Mouse (Mus musculus): ENCODE results near the gene Actn4. TPM values are rescaled to one million over a fixed set of nuclear protein-coding genes. Genes with fewer than 3 reads are reported as not detected.
"Not testable (repeated sequence)": the region's sequence is repeated elsewhere in the genome, so short reads cannot be mapped to it uniquely, and the experiment has no call there.

Gene Actn4
- total RNA-seq, 4 experiments from 2014 or later: 57.8 to 82.0 (median 75.8) TPM

DNA sequence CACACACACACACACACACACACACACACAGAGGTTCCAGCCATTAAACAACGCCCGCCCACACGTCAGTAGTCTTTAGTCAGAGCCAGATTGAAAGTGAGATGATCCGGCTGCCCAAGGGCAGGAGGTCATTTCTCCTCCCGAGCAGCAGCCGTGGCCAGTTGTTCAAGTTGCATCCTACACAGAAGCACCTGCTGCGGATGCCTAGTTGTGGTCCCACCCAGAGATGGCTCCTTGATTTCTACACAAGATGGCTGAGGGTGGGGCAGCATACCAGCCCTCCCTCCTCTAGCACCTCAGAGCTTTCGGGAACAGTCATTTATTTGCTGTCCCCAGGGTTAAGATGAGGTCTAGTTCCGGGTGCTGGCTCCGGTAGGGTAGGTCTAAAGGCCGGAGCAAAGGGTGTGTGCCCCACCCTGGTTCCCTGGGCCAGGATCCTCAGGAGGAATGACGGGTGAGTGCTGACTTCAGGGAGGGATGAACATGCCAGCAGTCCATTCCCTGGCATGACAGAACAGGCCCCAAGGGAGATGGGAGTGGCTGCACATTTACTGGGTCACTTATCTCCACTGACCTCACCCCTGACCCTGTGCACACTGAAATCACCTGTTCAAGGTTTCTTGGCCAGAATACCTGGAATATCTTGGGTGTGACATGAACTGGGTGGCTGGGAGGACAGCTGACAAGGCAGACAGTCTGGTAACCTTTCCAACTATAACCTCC is 7.7 kb upstream of the Actn4 start:
- DNase-seq (ENCODE audit: low spot score): no peak

DNA sequence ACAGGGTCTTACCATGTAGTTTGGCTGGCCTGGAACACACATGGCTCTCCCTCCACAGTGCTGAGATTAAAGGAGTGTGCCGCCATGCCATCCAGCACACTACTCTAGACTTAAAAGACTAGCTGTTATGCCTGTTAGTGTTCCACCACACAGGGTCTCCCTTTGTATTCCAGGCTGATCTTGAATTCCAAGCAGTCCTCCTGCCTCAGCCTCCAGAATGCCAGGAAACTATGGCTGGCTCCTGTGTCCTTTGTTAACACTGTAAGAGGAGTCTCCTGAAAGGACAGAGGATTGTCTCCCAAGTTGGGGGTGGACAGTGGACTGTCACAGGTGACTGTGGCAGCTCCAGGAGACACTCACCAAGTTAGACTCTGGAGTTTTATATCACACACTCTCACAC is 7.1 kb upstream of the Actn4 start:
- no peak for DNase-seq (ENCODE audit: low spot score)

DNA sequence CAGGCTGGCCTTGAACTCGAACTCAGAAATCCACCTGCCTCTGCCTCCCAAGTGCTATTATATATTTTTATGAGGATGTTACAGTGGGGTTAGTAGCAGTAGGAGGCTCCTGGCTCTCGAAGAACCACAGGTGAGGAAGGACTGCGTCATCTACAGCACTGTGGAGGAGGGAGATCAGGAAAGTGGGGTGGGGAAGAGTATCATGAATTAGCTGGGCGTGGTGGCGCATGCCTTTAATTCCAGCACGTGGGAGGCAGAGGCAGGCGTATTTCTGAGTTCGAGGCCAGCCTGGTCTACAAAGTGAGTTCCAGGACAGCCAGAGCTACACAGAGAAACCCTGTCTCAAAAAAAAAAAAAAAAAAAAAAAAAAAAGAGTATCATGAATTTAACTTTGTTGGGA is 6.0 kb upstream of the Actn4 start:
- not testable (repeated sequence) for DNase-seq (ENCODE audit: low spot score)

DNA sequence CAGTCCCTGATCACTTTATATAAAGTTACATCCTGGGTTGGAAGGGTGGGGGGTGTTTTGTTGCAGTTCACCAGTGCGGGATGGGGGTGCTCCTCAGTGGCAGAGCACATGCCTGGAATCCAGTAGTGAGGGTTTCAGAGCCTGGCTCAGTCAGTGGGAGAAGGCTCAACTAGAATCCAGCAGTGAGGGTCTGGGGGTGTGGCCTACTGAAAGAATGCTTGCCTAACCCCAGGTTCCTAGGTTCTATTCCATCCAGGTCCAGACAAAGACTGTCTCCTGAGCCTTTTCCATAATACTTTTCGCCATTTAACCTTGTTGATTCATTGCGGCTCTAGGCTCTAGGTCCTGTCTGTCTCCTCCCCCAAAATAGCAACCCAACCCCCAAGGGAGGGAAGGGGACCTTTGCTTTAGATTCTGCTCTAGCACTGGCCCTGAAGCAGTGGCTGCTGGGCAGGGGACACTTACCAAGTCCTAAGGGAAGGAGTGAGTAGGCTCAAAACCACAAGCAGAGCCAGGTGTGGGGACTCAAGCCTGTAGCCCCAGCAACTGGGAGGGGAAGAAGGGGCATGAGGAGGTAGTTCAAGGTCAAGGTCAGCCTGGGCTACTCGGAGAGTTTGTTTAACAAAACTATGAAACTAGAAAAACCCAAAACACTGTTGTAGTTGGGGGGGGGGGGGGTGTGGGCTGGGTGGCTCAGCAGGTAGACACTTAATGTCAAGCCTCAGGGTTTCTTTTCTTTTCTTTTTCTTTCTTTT is 4.8 kb upstream of the Actn4 start:
- DNase-seq (ENCODE audit: low spot score): no peak

DNA sequence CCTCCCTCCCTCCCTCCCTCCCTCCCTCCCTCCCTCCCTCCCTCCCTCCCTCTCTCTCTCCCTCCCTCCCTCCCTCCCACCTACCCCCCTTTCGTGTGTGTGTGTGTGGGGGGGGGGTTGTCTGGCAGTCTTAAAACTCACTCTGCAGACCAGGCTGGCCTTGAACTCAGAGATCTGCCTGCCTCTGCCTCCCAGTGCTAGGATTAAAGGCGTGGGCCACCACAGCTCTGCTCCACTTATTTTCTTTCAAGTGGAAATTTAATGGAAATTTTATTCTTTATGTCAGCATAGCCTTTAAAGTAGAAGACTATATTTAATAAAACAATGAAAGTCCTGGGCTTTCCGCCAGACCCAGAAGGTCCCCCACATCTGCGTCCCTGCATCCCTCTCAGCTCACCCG is 4.0 kb upstream of the Actn4 start:
- no peak for DNase-seq (ENCODE audit: low spot score)

DNA sequence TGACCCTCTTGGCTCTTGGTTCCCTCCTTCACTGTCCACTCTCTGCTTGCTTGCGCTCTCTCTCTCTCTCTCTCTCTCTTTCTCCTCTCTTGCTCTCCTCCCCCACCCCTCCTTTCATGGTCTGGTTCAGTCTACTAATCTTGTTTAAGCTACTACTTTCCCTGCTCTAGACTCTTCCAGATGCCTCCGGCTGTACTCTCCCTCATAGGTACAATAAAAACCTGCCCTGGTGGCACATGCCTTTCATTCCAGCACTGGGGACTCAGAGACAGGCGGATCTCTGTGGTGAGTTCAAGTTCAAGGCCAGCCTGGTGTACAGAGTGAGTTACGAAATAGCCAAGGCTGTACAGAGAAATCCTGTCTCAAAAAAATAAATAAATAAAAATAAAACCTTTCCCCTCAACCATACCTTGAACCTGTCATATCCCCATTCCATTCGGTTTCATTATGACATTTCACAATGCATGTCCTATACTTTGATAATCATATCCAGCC is 3.3 kb upstream of the Actn4 start:
- DNase-seq (ENCODE audit: low spot score): no peak

DNA sequence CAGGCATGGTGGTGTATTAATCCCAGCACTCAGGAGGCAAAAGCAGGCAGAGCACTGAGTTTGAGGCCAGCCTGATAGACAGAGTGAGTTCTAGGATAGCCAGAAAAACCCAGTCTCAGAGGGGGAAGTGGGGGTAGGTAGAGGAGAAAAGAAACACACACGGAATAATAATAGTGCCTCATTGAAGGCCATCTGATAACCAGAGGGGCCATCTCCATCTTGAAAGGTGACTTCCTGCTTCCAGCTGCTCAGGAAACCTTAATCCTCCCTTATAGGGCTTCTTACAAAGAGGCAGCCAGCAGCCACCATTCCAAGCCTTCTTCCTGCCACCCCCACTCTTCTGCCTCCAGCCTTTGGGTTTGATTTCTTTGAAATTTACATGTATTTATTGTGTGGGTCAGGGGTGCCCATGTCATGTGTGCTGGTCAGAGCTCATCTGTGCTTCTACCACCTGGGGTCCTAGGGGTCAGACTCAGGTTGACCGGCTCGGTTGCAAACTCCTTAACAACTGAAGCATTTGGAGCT is 1.3 kb upstream of the Actn4 start:
- DNase-seq (ENCODE audit: low spot score): no peak

DNA sequence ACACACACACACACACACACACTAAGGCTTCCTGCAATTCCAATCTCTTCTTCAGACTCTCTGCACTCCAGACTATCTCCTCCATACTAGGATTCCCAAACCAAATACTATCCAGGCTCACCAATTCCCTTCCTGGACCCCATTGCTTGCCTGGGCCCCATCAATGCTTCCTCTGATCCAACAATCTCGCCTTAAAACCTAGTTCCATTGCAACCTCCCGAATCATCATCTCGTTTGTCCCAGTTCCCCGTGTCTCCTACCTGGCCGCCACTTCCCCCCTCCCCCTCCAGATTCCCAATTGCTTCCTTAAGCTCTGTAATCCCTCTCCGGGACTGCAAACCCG is 585 bp downstream of the Actn4 start:
- DNase-seq (ENCODE audit: low spot score): no peak

DNA sequence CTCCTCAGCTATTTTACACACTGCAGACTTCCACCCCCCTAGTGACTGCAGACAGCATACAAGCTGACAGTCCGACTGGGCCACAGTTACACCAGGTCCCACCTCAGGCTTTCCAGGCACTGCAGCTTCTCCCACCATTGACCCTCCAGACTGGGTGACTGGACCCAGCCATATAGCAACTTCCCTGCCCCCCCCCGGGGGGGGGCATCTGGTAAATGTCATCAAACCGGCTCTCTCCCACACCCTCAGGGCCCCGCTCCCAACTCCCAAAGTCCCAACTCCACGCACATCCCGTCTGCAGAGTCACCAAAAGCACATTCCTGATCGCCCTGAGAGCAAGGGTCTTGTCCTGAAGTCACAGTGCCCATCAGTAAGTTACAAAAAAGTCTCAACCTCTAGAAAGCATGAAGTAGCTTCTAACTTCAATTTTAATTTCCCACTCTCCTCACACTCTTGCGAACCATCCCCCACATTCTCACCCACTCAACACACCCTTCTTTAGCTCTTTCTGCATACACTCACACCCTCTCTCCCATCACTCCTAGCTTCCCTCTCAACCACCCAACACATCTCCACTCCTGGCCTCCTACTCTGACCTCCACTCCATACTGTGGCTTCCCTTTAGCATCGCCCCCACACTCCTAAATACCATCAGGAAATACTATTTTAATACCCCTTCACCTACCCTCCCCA is 1.6 kb downstream of the Actn4 start:
- no peak for DNase-seq (ENCODE audit: low spot score)

DNA sequence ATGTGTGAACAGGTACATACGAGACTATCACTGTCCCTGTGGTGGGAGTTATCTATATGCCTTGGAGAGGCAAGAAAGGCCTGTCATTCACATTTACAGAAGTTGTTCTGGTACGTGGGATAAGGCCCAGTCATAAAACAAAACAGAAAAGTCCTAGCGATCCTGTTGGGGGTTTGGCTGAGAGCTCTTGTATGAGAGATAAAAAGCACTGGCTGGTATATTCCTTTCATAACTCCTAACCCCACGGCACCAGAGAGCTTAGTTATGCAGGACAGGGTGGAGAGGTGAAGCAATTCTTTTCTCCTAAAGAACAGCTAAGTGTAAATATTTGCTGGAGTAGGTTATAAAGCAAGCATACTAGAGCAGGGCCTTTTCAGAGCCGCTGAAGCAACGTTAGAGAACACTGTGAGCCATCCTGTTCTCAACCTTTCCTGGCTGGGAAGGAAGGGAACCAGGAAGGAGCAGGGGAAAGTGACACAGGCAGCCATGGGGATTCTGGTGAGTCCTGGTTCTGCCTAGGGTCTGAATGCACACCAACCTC is 2.6 kb downstream of the Actn4 start:
- no peak for DNase-seq (ENCODE audit: low spot score)

DNA sequence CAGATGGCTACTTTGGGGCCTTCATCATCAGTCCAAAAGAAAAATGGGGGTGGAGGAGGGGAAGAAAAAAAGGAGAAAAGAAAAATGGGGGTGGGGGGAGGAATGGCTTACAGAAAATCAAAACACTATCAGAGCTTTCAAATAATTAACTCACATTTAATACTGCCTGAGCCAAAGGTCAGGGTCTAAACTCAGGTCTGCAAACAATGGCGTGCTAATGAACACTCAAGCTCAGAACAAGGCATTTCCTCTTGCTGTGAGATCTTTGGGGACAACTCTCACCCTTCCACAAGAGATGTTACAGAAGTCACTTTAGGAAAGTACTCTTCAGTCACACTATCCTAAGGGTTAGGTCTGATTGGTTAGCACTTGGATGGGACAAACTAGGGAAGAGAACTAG is 3.4 kb downstream of the Actn4 start:
- no peak for DNase-seq (ENCODE audit: low spot score)

DNA sequence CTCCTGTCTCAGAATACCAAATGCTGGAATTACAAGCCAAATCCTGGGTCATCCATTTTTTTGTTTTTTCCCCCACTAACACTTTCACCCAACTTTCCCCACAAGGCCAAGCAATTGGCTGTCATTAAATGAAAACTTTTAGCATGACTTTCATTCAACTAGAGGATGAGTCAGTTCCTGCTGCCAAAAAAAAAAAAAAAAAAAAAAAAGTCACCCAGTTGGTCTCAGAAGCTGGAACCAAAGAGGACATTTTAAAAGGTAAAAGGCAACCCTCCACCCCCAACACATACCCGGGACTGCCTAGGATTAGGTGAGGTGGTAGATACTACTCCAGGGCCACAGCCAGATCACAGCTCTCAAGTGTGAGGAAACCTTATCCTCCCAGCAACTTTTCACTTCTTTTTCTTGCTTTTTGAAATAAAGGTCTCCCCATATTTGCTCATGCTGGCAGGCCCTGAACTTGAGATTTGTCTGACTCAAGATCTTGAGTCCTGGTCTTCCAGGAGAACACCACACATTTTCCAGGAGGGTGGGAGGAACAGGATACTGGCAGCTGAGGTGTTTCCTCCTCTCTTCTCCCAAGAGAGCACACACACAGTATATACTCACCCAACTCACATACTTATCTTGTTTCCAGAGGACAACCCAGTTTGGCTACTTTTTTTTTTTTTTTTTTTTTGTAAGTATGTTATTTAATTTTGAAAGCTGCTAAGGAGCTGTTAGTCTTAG is 4.0 kb downstream of the Actn4 start:
- DNase-seq (ENCODE audit: low spot score): no peak

DNA sequence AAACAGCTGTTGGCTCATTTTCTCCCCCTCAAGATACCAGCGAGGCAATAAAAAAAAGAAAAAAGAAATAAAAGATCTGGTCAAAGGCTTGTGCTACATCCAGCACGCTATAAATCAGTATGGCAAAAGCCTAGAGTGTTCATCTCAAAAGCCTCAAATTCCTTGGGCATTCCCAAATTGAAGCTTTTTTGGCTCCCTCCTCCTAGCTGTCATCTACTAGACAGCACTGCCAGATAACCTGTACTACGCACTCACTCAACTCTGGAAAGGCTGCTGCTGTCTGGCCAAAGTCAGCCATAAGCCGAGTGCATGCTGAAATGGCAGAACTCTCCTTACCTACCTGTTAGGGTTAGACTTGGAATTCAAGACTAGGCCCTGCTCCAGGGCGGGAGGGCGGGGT is 4.9 kb downstream of the Actn4 start:
- DNase-seq (ENCODE audit: low spot score): no peak

DNA sequence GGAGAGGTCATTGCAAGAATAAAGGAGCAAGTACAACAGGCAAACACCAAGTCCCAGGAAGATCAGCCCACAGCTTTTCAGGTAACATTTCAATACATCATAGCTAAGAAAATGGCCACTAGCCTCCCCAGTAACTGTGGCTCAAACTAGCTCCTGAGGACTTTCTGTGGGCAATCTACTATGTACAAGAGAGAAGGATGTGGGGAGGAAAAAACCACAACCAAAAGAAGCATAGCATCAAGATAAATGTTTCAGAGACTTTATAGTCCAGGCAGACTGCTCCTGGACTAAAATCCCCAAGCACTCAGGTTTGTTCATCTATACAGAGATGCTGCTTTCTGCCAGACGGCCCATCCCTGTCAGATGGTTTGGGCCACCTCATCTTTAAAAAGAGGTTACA is 5.9 kb downstream of the Actn4 start:
- DNase-seq (ENCODE audit: low spot score): no peak

DNA sequence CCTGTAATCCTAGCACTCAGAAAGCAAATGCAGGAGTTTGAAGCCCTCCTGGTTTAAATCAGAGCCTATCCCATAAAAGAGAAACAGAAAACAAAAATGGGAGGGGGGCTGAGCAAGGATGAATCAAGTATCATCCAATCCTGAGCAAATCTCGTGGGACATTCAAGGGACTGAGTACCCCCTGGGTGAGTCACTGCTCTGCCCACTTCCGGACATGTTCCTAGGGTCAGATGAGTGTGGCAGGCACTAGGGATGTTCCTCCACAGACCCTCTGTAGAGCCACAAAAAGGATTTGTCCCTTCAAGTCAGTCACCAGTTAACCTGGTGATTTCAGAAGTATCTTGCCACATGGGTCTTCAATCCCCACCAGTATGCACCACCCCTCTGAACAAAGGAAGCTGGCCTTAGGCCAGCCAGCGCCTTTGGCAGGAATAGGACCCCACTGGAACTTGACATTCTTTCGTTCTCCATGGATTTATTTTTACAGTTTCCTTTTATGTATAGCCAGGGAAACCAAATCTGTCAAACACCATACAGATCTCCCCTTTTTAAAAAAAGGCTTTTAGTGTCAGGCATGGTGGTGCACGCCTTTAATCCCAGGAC is 6.7 kb downstream of the Actn4 start:
- no peak for DNase-seq (ENCODE audit: low spot score)

DNA sequence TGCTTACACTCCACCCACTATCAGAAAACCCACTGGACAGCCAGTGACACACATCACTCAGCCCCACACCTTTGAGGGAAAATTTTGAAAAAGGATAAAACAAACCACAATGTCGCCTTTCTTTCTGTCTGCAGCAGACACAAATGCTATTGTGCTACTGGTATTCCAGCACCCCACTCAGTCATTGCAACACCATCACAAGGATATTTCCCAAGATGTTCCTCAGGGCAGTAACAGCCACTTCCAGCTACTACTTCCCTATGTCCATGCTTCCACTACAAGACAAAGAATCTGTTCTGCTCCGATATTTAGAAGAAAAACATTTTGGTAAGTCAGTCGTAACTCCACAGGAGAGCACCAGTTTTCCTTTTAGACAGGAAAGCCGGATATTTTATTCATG is 7.4 kb downstream of the Actn4 start:
- DNase-seq (ENCODE audit: low spot score): no peak

DNA sequence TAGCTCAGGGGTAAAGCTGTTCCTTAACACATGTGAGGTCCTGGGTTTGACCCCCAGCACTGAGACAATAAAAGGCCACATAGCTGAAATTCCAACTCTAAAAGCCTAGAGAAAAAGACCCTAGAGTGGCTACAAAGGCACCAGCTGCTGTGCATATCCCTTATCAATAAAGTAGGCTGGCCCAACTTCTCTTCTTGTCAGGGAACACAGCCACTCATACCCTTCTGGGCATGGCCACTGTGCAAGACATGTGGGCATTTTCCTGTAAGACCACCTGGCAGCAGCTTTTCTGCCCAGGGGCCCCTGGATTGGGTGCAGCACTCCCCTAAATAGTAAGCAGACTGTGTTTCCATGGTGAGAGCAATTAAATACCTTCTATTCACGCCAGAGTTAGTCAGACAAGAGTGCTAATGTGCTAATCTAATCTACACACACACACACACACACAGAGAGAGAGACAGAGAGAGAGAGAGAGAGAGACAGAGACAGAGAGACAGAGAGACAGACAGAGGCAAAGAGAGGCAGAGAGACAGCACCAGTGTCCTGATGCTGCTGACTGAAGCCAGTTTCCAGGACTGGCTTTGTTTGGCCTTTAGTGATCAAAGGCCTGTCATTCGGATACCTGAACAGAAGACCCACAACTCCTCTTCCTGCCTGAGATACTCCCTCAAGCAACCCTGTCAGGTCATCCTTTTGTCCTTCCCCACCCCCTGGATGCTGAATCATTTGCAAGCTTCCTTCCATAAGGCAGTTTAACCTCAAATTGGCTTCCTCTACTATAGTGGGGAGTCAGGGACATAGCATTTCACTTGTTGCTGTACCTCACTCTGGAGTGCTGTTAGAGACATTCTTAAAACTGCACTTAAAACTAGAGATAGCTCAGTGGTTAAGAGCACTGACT is 8.4 kb downstream of the Actn4 start:
- DNase-seq (ENCODE audit: low spot score): no peak

DNA sequence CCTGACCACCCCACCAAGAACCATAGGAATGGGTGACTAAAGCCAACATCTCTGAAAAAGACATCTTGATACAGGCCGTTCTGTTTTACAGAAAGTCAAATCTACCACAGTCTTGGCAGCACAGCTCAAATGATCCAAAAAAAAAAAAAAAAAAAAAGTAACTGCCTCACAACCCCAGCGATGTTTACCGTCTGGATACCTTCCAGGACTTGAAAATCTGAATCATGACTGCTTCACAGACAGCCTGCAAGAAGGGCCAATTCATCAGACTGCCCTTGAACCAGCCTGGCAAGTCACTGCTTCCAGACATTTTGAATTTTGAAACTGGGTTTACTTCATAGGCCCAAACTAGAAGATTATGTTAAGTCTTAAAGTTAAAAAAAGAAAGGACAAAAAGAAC is 9.4 kb downstream of the Actn4 start:
- DNase-seq (ENCODE audit: low spot score): no peak

DNA sequence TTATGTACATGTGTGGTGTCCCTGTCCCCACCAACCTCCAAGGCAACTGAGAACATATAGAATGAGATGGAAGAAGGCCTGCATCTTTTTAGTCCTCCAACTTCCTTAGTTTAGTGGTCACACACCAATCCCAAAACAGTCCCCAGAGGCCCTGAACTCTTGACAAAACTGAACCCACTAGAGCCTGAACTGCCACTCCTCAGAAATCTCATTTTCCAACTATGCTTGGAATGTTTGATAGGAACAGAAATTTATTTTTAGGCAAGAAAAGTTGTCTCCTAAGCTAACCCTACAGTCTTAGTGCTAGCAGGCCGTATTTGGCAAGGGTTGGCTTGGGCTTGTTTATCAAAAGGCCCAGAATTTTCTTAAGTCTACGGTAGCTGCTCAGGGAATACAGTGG is 10.4 kb downstream of the Actn4 start:
- no peak for DNase-seq (ENCODE audit: low spot score)
